Mouse (Mus musculus): ENCODE data around the gene Dnaaf1. TPM values are rescaled to one million over a fixed set of nuclear protein-coding genes. Genes with fewer than 3 reads are reported as not detected.

Dnaaf1 gene
- not detected in 2 replicates for polyA plus RNA-seq (2012; ENCODE audit: insufficient read depth, insufficient read length, missing spikeins)

GRCm38 (mm10) chr8:119574437-119575365 lies at the start of gene Dnaaf1, which contains the start of gene Hsdl1:
TSS of gene Dnaaf1 (plus strand) at chr8:119575235.
TSS of gene Hsdl1 (minus strand) at chr8:119575183.
- H3K27ac ChIP-seq (ENCODE audit: insufficient read depth, low read depth, low read length): peak within 1 kb of the TSS; percentile 9
- TF ChIP-seq CTCF (IDR thresholded peaks at IDR 0.05; ENCODE audit: low read depth, low read length): no peak
- no peak for TF ChIP-seq POLR2A (IDR thresholded peaks at IDR 0.05; ENCODE audit: borderline replicate concordance, low read depth, low read length)
- peaks cover 9% of the 10 kb centered on the region; the same call in 1 of the 2 replicates for H3K4me1 ChIP-seq (ENCODE audit: control insufficient read depth, insufficient read depth, low read length)

GRCm38 (mm10) chr8:119528762-119529161 lies 46.3 kb upstream of the Dnaaf1 start:
- H3K27ac ChIP-seq (ENCODE audit: insufficient read depth, low read depth, low read length): no peak overlapping the region
- H3K4me1 ChIP-seq (ENCODE audit: control insufficient read depth, insufficient read depth, low read length): no peaks in the 10 kb centered on the region

More at GRCm38 (mm10) chr8:119574437-119575365, at the start of gene Dnaaf1, which contains the start of gene Hsdl1:
- peak within 1 kb of the TSS; percentile 77 for H3K4me3 ChIP-seq (ENCODE audit: insufficient read depth, low read length)

GRCm38 (mm10) chr8:119530937-119531336 lies 44.1 kb upstream of the Dnaaf1 start:
- Histone ChIP-seq H3K4me1 (ENCODE audit: control insufficient read depth, insufficient read depth, low read length) (no peaks in the 10 kb centered on the region), H3K27ac (ENCODE audit: insufficient read depth, low read depth, low read length) (no peak overlapping the region)
- TF ChIP-seq POLR2A (IDR thresholded peaks at IDR 0.05; ENCODE audit: borderline replicate concordance, low read depth, low read length) (no peak), CTCF (IDR thresholded peaks at IDR 0.05; ENCODE audit: low read depth, low read length) (no peak)

More at GRCm38 (mm10) chr8:119528762-119529161, 46.3 kb upstream of the Dnaaf1 start:
- no peak overlapping the region for H3K4me3 ChIP-seq (ENCODE audit: insufficient read depth, low read length)
- TF ChIP-seq CTCF (IDR thresholded peaks at IDR 0.05; ENCODE audit: low read depth, low read length) (no peak), POLR2A (IDR thresholded peaks at IDR 0.05; ENCODE audit: borderline replicate concordance, low read depth, low read length) (no peak)

GRCm38 (mm10) chr8:119531397-119531796 lies 43.6 kb upstream of the Dnaaf1 start:
- Histone ChIP-seq H3K4me3 (ENCODE audit: insufficient read depth, low read length) (no peak overlapping the region), H3K27ac (ENCODE audit: insufficient read depth, low read depth, low read length) (no peak overlapping the region), H3K4me1 (ENCODE audit: control insufficient read depth, insufficient read depth, low read length) (no peaks in the 10 kb centered on the region)
- TF ChIP-seq CTCF (IDR thresholded peaks at IDR 0.05; ENCODE audit: low read depth, low read length): no peak
- no peak for TF ChIP-seq POLR2A (IDR thresholded peaks at IDR 0.05; ENCODE audit: borderline replicate concordance, low read depth, low read length)

More at GRCm38 (mm10) chr8:119530937-119531336, 44.1 kb upstream of the Dnaaf1 start:
- H3K4me3 ChIP-seq (ENCODE audit: insufficient read depth, low read length): no peak overlapping the region

- Histone ChIP-seq H3K4me3 (ENCODE audit: insufficient read depth, low read length) (no peak overlapping the region), H3K4me1 (ENCODE audit: control insufficient read depth, insufficient read depth, low read length) (no peaks in the 10 kb centered on the region), H3K27ac (ENCODE audit: insufficient read depth, low read depth, low read length) (no peak overlapping the region)
- TF ChIP-seq CTCF (IDR thresholded peaks at IDR 0.05; ENCODE audit: low read depth, low read length) (no peak), POLR2A (IDR thresholded peaks at IDR 0.05; ENCODE audit: borderline replicate concordance, low read depth, low read length) (no peak)
Observed at GRCm38 (mm10) chr8:119531973-119532372, 43.1 kb upstream of the Dnaaf1 start.

GRCm38 (mm10) chr8:119544606-119545005 lies 30.4 kb upstream of the Dnaaf1 start:
- Histone ChIP-seq H3K4me1 (ENCODE audit: control insufficient read depth, insufficient read depth, low read length) (no peaks in the 10 kb centered on the region), H3K27ac (ENCODE audit: insufficient read depth, low read depth, low read length) (no peak overlapping the region), H3K4me3 (ENCODE audit: insufficient read depth, low read length) (no peak overlapping the region)
- TF ChIP-seq CTCF (IDR thresholded peaks at IDR 0.05; ENCODE audit: low read depth, low read length) (no peak), POLR2A (IDR thresholded peaks at IDR 0.05; ENCODE audit: borderline replicate concordance, low read depth, low read length) (no peak)

- Histone ChIP-seq H3K4me3 (ENCODE audit: insufficient read depth, low read length) (no peak overlapping the region), H3K4me1 (ENCODE audit: control insufficient read depth, insufficient read depth, low read length) (no peaks in the 10 kb centered on the region), H3K27ac (ENCODE audit: insufficient read depth, low read depth, low read length) (no peak overlapping the region)
- TF ChIP-seq POLR2A (IDR thresholded peaks at IDR 0.05; ENCODE audit: borderline replicate concordance, low read depth, low read length) (no peak), CTCF (IDR thresholded peaks at IDR 0.05; ENCODE audit: low read depth, low read length) (no peak)
Observed at GRCm38 (mm10) chr8:119545180-119545579, 29.9 kb upstream of the Dnaaf1 start.

GRCm38 (mm10) chr8:119545791-119546190 lies 29.2 kb upstream of the Dnaaf1 start:
- no peak overlapping the region for H3K27ac ChIP-seq (ENCODE audit: insufficient read depth, low read depth, low read length)
- H3K4me3 ChIP-seq (ENCODE audit: insufficient read depth, low read length): no peak overlapping the region
- no peak for TF ChIP-seq CTCF (IDR thresholded peaks at IDR 0.05; ENCODE audit: low read depth, low read length)
- no peak for TF ChIP-seq POLR2A (IDR thresholded peaks at IDR 0.05; ENCODE audit: borderline replicate concordance, low read depth, low read length)
- H3K4me1 ChIP-seq (ENCODE audit: control insufficient read depth, insufficient read depth, low read length): peaks cover 1% of the 10 kb centered on the region; the same call in 1 of the 2 replicates

- Histone ChIP-seq H3K4me3 (ENCODE audit: insufficient read depth, low read length) (no peak overlapping the region), H3K4me1 (ENCODE audit: control insufficient read depth, insufficient read depth, low read length) (peaks cover 13% of the 10 kb centered on the region), H3K27ac (ENCODE audit: insufficient read depth, low read depth, low read length) (no peak overlapping the region)
- TF ChIP-seq CTCF (IDR thresholded peaks at IDR 0.05; ENCODE audit: low read depth, low read length) (no peak), POLR2A (IDR thresholded peaks at IDR 0.05; ENCODE audit: borderline replicate concordance, low read depth, low read length) (no peak)
Observed at GRCm38 (mm10) chr8:119547019-119547691, 27.9 kb upstream of the Dnaaf1 start.
